Mouse (Mus musculus): ENCODE data around the gene Stox2. TPM values are rescaled to one million over a fixed set of nuclear protein-coding genes. Genes with fewer than 3 reads are reported as not detected.

The Stox2 gene
- polyA plus RNA-seq, 1 experiment from 2014 or later = 19.5 TPM

DNA sequence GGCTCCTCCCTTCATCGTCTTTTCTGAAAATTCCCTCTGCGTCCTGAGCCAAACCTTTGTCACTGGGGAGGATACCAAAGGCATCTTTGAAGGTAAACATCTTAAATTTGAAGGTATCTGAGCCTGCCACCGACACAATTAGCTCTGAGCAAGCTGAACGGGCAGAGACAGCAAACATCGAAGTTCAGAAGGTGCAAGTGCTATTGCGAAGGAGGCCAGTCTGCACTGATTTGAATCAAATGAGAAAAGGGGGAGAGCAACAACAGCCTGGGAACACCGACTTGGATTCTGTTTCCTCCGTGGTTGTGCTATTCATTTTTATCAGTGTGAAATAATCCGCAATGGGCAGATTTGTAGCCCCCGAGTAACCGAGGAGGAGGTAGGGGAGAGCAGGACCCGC lies 202.5 kb downstream of the Stox2 start:
- H3K9me3 ChIP-seq = no peaks in the 10 kb centered on the region
- no peaks in the 10 kb centered on the region for H3K27me3 ChIP-seq (replicated peaks; ENCODE audit: low read depth, poor library complexity, severe bottlenecking)
- H3K4me3 ChIP-seq = no peak overlapping the region
- no peaks in the 10 kb centered on the region for H3K36me3 ChIP-seq (replicated peaks)
- no peak for DNase-seq (ENCODE audit: low spot score)
- H3K27ac ChIP-seq (replicated peaks) = peak overlapping the region; percentile 78
- 74% methylated on average over 12 of the region's 12 CpGs for WGBS
- H3K4me1 ChIP-seq = peaks cover 56% of the 10 kb centered on the region

GRCm38 (mm10) chr8:47243016-47243630 lies 203.0 kb downstream of the Stox2 start:
- peaks cover 56% of the 10 kb centered on the region for H3K4me1 ChIP-seq
- no peak for DNase-seq (ENCODE audit: low spot score)
- WGBS = 45% methylated on average over 8 of the region's 8 CpGs
- H3K27me3 ChIP-seq (replicated peaks; ENCODE audit: low read depth, poor library complexity, severe bottlenecking) = no peaks in the 10 kb centered on the region
- no peaks in the 10 kb centered on the region for H3K36me3 ChIP-seq (replicated peaks)
- H3K4me3 ChIP-seq = peak overlapping the region; percentile 49
- H3K9me3 ChIP-seq = no peaks in the 10 kb centered on the region
- peak overlapping the region; percentile 78 for H3K27ac ChIP-seq (replicated peaks)

DNA sequence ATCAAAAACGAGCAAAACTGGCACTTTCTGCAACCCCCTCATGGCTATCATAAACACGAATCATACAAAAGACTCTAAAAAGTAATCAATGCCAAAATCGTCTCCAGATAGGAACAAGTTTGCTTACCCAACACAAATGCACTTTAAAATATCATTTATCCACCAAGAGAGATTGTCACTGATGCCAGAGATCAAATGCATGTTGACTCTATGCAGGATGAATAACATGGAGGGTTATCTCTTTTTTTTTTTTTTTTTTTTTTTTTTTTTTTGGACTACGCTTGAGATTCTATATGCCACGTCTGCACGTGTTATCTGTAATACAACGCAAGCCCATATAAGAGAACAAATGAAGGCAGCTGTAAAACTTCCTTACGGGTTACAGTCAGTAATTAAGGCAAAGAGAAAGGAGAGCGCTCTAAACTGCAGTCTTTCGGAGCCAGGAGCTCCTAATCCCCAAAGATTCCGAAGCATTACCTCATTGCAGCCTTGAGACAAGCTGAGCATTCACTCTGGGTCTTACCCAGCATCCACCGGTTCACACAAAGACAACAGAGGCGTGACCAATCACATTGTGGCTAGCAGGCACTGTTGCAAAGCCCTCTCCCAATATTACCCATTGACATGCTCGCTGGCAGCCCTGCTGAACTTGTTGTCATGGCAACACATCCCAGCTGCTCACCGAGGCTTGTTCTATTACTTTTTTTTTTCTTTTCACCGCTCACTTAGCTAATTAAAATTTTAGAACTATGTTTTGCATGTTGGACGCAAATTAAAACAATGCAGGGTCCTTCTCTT lies 203.8 kb downstream of the Stox2 start:
- 20% methylated on average over 17 of the region's 17 CpGs for WGBS
- Histone ChIP-seq H3K4me3 (peak overlapping the region; percentile 49), H3K4me1 (peaks cover 54% of the 10 kb centered on the region), H3K27me3 (replicated peaks; ENCODE audit: low read depth, poor library complexity, severe bottlenecking) (no peaks in the 10 kb centered on the region), H3K27ac (replicated peaks) (peak overlapping the region; percentile 78), H3K9me3 (no peaks in the 10 kb centered on the region), H3K36me3 (replicated peaks) (no peaks in the 10 kb centered on the region)
- DNase-seq (ENCODE audit: low spot score) = peak; percentile 88

DNA sequence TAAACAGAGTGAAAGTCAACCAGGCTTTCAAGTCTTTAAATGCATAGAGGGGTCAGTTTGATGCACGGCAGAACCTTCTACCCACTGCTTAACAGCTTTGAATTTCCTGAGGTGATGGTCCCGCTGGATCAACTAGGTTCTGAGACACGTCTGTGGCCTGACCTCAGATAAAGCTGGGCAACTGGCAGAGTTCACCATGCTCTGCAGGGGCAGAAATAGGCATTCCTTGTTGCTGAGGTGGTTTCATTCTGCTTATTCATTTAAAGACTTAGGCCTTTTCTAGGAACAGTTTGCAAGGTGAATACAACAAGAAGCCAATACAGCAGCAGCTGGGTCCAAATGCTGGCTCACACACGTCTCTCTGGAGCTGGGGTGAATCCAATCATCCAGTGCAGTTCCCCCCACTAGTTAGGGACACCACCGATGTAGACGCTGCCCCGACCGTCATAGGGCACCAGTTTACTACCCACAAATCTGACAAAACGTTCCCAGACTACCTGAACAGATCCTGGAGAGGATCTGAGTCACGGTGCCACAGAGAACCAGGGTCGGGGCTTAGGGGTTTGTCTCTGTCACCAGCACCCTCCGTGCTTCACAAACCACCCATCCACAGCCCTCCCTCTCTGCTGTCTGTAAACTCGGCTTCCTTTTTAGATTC lies 204.6 kb downstream of the Stox2 start:
- peak overlapping the region; percentile 49 for H3K4me3 ChIP-seq
- H3K4me1 ChIP-seq = peaks cover 54% of the 10 kb centered on the region
- no peaks in the 10 kb centered on the region for H3K27me3 ChIP-seq (replicated peaks; ENCODE audit: low read depth, poor library complexity, severe bottlenecking)
- H3K36me3 ChIP-seq (replicated peaks) = no peaks in the 10 kb centered on the region
- peak overlapping the region; percentile 78 for H3K27ac ChIP-seq (replicated peaks)
- 70% methylated on average over 13 of the region's 13 CpGs for WGBS
- H3K9me3 ChIP-seq = no peaks in the 10 kb centered on the region
- DNase-seq (ENCODE audit: low spot score) = no peak

DNA sequence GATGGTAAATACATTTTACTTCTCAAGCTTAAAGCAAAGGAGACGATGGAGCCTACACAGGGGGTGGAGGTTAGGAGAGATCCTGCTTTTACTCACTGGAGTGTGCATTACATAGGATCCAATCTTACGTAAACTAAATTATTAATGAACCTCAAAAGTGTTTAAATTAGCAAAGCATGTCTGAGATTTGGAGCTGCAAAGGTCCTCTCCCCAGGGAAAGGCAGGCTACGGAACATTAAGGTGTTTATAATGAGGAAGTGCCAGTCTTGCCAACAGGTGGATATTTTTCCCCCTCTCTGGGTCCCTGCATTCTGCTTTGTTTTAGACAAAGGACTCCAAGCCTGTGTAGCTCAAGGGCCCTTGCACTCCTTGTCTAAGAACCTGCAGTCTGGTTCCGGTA lies 205.3 kb downstream of the Stox2 start:
- H3K4me3 ChIP-seq = 0 out of 2 replicates have a peak overlapping the region, but pooled peaks have one; percentile 1
- H3K36me3 ChIP-seq (replicated peaks) = no peaks in the 10 kb centered on the region
- peak overlapping the region; percentile 78 for H3K27ac ChIP-seq (replicated peaks)
- DNase-seq (ENCODE audit: low spot score) = no peak
- 72% methylated on average over 4 of the region's 4 CpGs for WGBS
- H3K9me3 ChIP-seq = no peaks in the 10 kb centered on the region
- H3K4me1 ChIP-seq = peaks cover 54% of the 10 kb centered on the region
- H3K27me3 ChIP-seq (replicated peaks; ENCODE audit: low read depth, poor library complexity, severe bottlenecking) = no peaks in the 10 kb centered on the region

- 59% methylated on average over 7 of the region's 7 CpGs for WGBS
- DNase-seq (ENCODE audit: low spot score) = peak; percentile 36
- Histone ChIP-seq H3K27me3 (replicated peaks; ENCODE audit: low read depth, poor library complexity, severe bottlenecking) (no peaks in the 10 kb centered on the region), H3K9me3 (no peaks in the 10 kb centered on the region), H3K4me1 (peaks cover 54% of the 10 kb centered on the region), H3K4me3 (peak overlapping the region; percentile 1; the same call in 1 of the 2 replicates), H3K27ac (replicated peaks) (no peak overlapping the region; the same call in 1 of the 2 replicates), H3K36me3 (replicated peaks) (no peaks in the 10 kb centered on the region)
These were observed 205.9 kb downstream of the Stox2 start for GRCm38 (mm10) chr8:47240266-47240665.

DNA sequence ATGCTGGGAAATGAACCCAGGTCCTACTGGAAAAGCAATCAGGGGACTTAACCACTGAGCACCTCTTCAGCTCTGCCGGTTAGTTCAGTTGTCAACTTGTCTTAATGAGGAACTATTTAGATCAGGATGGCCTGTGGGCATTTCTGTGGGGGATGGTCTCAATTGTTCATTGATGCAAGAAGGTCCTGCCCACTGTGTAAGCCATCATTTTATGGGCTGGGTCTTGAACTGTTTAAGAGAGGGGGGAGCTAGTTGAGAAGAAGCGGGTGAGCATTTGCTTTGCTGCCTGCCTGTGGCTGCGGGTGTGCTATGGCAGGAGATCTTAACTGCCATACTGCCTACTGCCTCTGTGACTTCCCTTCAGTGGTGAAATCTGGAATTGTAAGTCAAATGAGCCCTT lies 214.1 kb downstream of the Stox2 start:
- H3K27ac ChIP-seq (replicated peaks) = no peak overlapping the region
- WGBS = 44% methylated on average over 3 of the region's 3 CpGs

DNA sequence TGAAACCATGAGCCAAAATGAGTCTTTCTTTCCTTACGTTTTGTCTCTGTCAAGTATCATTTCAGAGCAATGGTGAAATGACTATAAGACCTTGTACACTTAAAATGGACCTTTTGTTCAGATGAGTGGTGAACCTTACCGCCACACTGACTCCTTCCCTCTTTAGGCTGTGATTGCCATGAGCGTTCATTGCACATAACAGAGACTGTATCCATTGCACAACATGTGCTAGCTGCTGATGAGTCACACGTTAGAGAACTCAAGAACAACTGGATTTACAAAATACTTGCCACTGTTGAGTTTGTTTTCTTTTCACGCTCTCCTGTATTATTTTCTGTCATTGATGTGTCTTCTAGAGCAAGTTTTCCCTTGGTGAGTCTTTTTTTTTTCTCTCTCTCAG lies 216.1 kb downstream of the Stox2 start:
- Histone ChIP-seq H3K27ac (replicated peaks) (no peak overlapping the region), H3K36me3 (replicated peaks) (no peaks in the 10 kb centered on the region), H3K4me1 (peaks cover 22% of the 10 kb centered on the region), H3K27me3 (replicated peaks; ENCODE audit: low read depth, poor library complexity, severe bottlenecking) (no peaks in the 10 kb centered on the region), H3K9me3 (no peaks in the 10 kb centered on the region), H3K4me3 (no peak overlapping the region)
- DNase-seq (ENCODE audit: low spot score) = no peak
- WGBS = 90% methylated on average over 5 of the region's 5 CpGs

More for the DNA sequence above, 214.1 kb downstream of the Stox2 start:
- DNase-seq (ENCODE audit: low spot score) = no peak
- Histone ChIP-seq H3K27me3 (replicated peaks; ENCODE audit: low read depth, poor library complexity, severe bottlenecking) (no peaks in the 10 kb centered on the region), H3K4me3 (no peak overlapping the region), H3K9me3 (no peaks in the 10 kb centered on the region), H3K36me3 (replicated peaks) (no peaks in the 10 kb centered on the region), H3K4me1 (peaks cover 14% of the 10 kb centered on the region)

DNA sequence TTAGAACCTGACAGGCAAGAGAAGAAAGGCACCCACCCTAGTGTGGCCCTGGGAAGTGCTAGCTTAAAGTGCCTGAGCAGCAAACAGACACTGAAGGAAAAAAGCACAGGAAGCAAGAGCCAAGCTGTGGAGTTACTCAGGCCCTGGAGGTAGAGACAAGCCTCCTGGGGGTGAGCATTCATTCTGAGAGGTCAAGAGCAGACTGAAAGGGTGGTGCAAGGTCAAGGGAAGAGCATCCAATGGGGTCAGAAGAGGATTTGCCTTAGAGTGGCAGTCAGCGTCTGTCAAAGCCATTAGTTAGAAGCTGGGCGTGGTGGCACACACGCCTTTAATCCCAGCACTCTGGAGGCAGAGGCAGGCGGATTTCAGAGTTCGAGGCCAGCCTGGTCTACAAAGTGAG lies 224.3 kb downstream of the Stox2 start:
- no peaks in the 10 kb centered on the region for H3K9me3 ChIP-seq
- peaks cover 48% of the 10 kb centered on the region for H3K4me1 ChIP-seq
- no peak for DNase-seq (ENCODE audit: low spot score)
- H3K36me3 ChIP-seq (replicated peaks) = 0 out of 2 replicates have a peak, but pooled peaks cover 4% of the 10 kb centered on the region
- H3K27ac ChIP-seq (replicated peaks) = no peak overlapping the region
- 77% methylated on average over 5 of the region's 5 CpGs for WGBS
- H3K27me3 ChIP-seq (replicated peaks; ENCODE audit: low read depth, poor library complexity, severe bottlenecking) = no peaks in the 10 kb centered on the region
- no peak overlapping the region for H3K4me3 ChIP-seq

GRCm38 (mm10) chr8:47221191-47221590 lies 225.0 kb downstream of the Stox2 start:
- Histone ChIP-seq H3K27me3 (replicated peaks; ENCODE audit: low read depth, poor library complexity, severe bottlenecking) (no peaks in the 10 kb centered on the region), H3K27ac (replicated peaks) (no peak overlapping the region), H3K36me3 (replicated peaks) (0 out of 2 replicates have a peak, but pooled peaks cover 4% of the 10 kb centered on the region), H3K9me3 (no peaks in the 10 kb centered on the region), H3K4me1 (peaks cover 48% of the 10 kb centered on the region), H3K4me3 (no peak overlapping the region)
- no peak for DNase-seq (ENCODE audit: low spot score)
- 87% methylated on average over 10 of the region's 10 CpGs for WGBS

DNA sequence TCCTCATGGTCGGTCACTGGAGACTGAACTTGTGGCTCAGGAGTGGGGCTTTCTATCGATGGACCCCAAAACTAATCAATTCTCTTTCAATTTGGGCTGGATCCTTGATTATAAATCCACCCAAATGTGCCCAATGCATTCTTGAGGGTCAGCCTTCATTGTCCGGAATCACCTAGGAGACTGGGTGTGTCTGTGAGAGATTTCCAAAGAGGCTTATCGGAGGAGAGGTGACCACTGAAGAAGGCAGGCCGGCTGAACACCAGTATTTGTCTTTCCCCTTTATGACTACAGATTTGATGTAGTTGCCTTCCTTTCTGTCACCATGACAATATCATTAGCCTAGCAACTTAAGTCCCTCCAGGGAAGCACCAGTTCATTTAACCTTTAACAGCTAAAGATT lies 225.8 kb downstream of the Stox2 start:
- WGBS = 81% methylated on average over 5 of the region's 5 CpGs
- Histone ChIP-seq H3K4me3 (no peak overlapping the region), H3K27ac (replicated peaks) (no peak overlapping the region), H3K27me3 (replicated peaks; ENCODE audit: low read depth, poor library complexity, severe bottlenecking) (no peaks in the 10 kb centered on the region), H3K36me3 (replicated peaks) (0 out of 2 replicates have a peak, but pooled peaks cover 4% of the 10 kb centered on the region), H3K9me3 (no peaks in the 10 kb centered on the region), H3K4me1 (peaks cover 42% of the 10 kb centered on the region)
- no peak for DNase-seq (ENCODE audit: low spot score)

- H3K27ac ChIP-seq (replicated peaks) = 0 out of 2 replicates have a peak overlapping the region, but pooled peaks have one; percentile 48
These were observed 227.6 kb downstream of the Stox2 start for GRCm38 (mm10) chr8:47218536-47218935.

More at GRCm38 (mm10) chr8:47218536-47218935, 227.6 kb downstream of the Stox2 start:
- peak; percentile 46 for DNase-seq (ENCODE audit: low spot score)
- H3K4me3 ChIP-seq = no peak overlapping the region
- H3K9me3 ChIP-seq = no peaks in the 10 kb centered on the region
- 0 out of 2 replicates have a peak, but pooled peaks cover 4% of the 10 kb centered on the region for H3K36me3 ChIP-seq (replicated peaks)
- 45% methylated on average over 6 of the region's 6 CpGs for WGBS
- H3K4me1 ChIP-seq = peaks cover 39% of the 10 kb centered on the region
- H3K27me3 ChIP-seq (replicated peaks; ENCODE audit: low read depth, poor library complexity, severe bottlenecking) = no peaks in the 10 kb centered on the region

All from embryonic facial prominence, embryonic 10.5 days (tissue).